Mouse (Mus musculus): Measurements from ENCODE around the gene Myo5a.
"Not testable (repeated sequence)": the region's sequence is repeated elsewhere in the genome, so short reads cannot be mapped to it uniquely, and the experiment has no call there.

Gene Myo5a

DNA sequence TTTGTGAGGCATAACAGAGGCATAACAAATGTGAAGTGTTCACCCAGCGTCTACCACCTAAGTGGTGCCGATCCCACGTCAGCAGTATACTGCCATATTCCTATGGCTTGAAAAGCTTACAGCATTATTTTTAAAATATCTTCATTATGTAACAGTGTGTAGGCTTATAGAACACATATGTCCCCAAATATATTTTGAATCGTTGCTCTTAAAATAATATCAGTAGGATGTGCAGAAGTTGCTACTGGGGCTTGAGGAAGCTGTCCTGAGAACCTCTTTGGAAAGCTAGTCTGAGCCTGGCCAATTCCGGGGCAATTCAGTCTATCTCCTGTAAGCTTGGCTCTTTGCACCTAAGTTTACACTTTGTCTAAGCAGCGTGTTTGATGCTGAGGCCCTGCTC, 177.1 kb downstream of the Myo5a start:
- no peak for DNase-seq (ENCODE audit: extremely low spot score, low spot score)

DNA sequence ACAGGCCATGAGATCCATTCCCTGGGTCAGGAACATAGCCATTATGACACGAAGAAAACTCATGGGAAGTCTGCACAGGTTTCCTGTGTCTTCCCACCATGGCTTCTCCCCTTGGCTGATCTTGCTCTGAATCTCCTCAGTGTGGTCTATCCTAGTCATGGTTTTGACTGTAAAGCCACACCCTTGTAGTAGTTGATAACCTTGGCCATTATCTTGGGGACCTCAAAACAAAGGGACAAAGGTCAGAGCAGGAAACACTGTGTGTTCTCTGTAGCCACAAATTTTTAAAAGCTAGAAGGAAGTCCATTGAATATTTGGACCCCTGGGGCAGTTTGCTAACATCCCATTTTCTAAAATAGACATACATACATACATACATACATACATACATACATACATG, 177.5 kb downstream of the Myo5a start:
- DNase-seq (ENCODE audit: extremely low spot score, low spot score) = no peak

- DNase-seq (ENCODE audit: extremely low spot score, low spot score) = no peak
Observed at GRCm38 (mm10) chr9:75248874-75249273, 178.1 kb downstream of the Myo5a start.

DNA sequence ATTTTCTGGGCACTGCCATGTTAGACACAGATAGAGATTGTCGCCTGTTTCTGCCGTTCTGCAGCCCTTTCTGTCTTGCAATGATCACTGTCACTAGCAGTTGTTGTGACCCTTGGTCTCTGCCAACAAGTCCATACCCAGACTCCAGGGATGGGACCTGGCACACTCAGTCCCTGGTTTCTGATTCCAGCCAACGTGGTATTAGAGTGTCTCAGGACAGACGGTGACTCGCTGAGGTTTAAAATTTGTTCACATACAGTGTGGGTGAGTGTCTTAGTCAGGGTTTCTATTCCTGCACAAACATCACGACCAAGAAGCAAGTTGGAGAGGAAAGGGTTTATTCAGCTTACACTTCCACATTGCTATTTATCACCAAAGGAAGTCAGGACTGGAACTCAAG, 182.3 kb downstream of the Myo5a start:
- DNase-seq (ENCODE audit: extremely low spot score, low spot score) = not testable (repeated sequence)

- DNase-seq (ENCODE audit: extremely low spot score, low spot score) = no peak
Observed at GRCm38 (mm10) chr9:75253766-75254165, 183.0 kb downstream of the Myo5a start.

- no peak for DNase-seq (ENCODE audit: extremely low spot score, low spot score)
Observed at GRCm38 (mm10) chr9:75254196-75254955, 183.6 kb downstream of the Myo5a start.

GRCm38 (mm10) chr9:75255820-75256545, 185.2 kb downstream of the Myo5a start:
- DNase-seq (ENCODE audit: extremely low spot score, low spot score) = no peak

DNA sequence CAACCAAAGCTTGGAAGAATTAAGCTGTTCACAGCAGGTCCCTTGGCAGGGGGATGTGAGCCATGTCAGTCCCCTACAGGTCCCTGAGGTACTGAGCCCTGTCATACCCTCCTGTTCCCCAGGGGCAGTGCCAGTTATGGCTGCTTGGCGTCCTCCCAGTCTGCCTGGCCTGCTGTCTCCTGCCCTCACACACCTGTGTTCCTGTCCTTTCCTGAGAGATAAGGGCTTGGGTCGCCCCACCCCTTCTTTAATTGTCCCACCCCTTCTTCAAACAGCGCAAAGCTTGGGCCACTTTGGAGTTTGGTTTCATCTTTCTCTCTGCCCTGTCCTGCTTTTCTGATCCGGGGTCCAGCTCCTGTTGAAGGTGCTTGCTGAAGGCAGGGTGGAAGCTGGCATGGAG, 188.0 kb downstream of the Myo5a start:
- no peak for DNase-seq (ENCODE audit: extremely low spot score, low spot score)

GRCm38 (mm10) chr9:75259656-75260055, 188.8 kb downstream of the Myo5a start:
- DNase-seq (ENCODE audit: extremely low spot score, low spot score) = no peak

- peak; percentile 42 for DNase-seq (ENCODE audit: extremely low spot score, low spot score)
Observed at GRCm38 (mm10) chr9:75261332-75261872, 190.6 kb downstream of the Myo5a start.

GRCm38 (mm10) chr9:75262235-75262826, 191.5 kb downstream of the Myo5a start:
- no peak for DNase-seq (ENCODE audit: extremely low spot score, low spot score)

GRCm38 (mm10) chr9:75264008-75264718, 193.3 kb downstream of the Myo5a start:
- DNase-seq (ENCODE audit: extremely low spot score, low spot score) = no peak

DNA sequence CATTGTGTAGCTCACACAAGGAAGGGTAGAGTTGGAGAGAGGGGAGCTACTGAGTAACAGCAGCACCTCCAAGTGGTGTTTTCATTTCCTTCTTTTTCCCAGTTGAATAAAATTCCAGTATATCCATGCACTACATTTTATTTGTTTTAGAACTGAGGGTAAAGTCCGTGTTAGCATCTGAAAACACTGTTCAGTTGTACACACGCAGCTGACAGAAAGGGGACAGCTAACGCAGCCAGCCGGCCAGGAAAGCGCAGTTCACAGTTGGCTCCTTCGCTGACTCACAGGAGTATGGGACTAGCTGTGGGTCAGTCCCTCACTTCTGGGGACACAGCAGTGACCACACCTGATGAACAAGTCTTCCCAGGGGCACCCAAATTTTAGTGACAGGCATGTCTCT, 196.3 kb downstream of the Myo5a start:
- DNase-seq (ENCODE audit: extremely low spot score, low spot score) = no peak

- DNase-seq (ENCODE audit: extremely low spot score, low spot score) = no peak
Observed at GRCm38 (mm10) chr9:75270382-75270781, 199.6 kb downstream of the Myo5a start.

DNA sequence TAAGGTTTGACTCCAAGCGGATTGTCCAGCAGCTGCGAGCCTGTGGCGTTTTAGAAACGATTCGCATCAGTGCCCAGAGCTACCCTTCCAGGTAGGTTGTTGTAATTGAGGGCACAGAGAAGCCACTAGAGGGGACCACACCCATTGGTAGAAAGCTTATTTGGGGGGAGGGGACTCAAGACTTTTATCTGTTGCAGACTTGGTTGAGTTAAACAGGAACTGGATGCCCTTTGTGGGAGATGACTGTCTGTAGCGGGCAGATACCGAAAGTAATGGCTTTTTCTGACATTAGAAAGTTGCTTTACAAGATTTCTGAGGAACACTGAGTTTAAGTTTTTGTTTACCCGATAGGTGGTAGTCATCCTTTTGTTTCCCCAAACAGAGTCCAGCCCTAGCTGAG, 200.7 kb downstream of the Myo5a start:
- DNase-seq (ENCODE audit: extremely low spot score, low spot score) = no peak
